Mouse (Mus musculus) hindbrain, embryonic 15.5 days (tissue): Measurements from ENCODE around the gene Nup214. TPM values are rescaled to one million over a fixed set of nuclear protein-coding genes. Genes with fewer than 3 reads are reported as not detected.

ENCODE experiments used
- ATAC-seq: fragments of 200-750 bp; cut with Nextera tagmentation; 2 replicates; pipeline ENCODE4 v1.8.0; 2017; ENCODE audit warnings: low read depth, moderate number of reproducible peaks, moderate TSS enrichment; ENCODE audit not compliant: low FRiP score
- H3K27ac ChIP-seq: fragments of 300-500 bp; sonication (generic); replicated peaks from 2 replicates; pipeline ENCODE4 v1.5.1; 2015; ENCODE audit warnings: mild to moderate bottlenecking, inconsistent platforms
- H3K27me3 ChIP-seq: fragments of 300-500 bp; sonication (generic); 2 replicates; pipeline ENCODE4 v1.6.1; 2015; ENCODE audit warnings: control low read depth, inconsistent platforms
- H3K36me3 ChIP-seq: fragments of 300-500 bp; sonication (generic); 2 replicates; pipeline ENCODE4 v1.6.1; 2015; ENCODE audit warnings: control low read depth, inconsistent platforms
- H3K4me1 ChIP-seq: fragments of 300-500 bp; sonication (generic); replicated peaks from 2 replicates; pipeline ENCODE4 v1.6.1; 2015; ENCODE audit warnings: control low read depth, inconsistent platforms
- H3K4me2 ChIP-seq: fragments of 300-500 bp; sonication (generic); 2 replicates; pipeline ENCODE4 v1.6.1; 2015; ENCODE audit warnings: moderate library complexity, mild to moderate bottlenecking, inconsistent platforms
- H3K4me3 ChIP-seq: fragments of 300-500 bp; sonication (generic); 2 replicates; pipeline ENCODE4 v1.5.1; 2015; ENCODE audit warnings: mild to moderate bottlenecking, inconsistent platforms
- H3K9ac ChIP-seq: fragments of 300-500 bp; sonication (generic); 2 replicates; pipeline ENCODE4 v1.6.1; 2015; ENCODE audit warnings: inconsistent platforms
- H3K9me3 ChIP-seq: fragments of 300-500 bp; sonication (generic); 2 replicates; pipeline ENCODE4 v1.6.1; 2016; ENCODE audit warnings: control low read depth, inconsistent platforms
- WGBS: fragments of 180-500 bp; shearing (Covaris S2); methylation state at CpG from one replicate; pipeline ENCODE4 v1.1.7; 2015; 5-methylcytosine and 5-hydroxymethylcytosine counted together
- polyA plus RNA-seq: library from polyadenylated mRNA; unstranded; fragments of >200 nt; fragmentation: Nextera tagmentation; extraction: Ambion mirVana; gene quantifications from 2 replicates; pipeline ENCODE4 v1.2.1, GENCODE M21; 2015

The Nup214 gene
- polyA plus RNA-seq, 1 experiment from 2014 or later: 61.6 TPM

- Histone ChIP-seq H3K4me1 (0 out of 2 replicates have a peak, but pooled peaks cover 6% of the 10 kb centered on the region), H3K27me3 (no peaks in the 10 kb centered on the region), H3K9me3 (no peaks in the 10 kb centered on the region), H3K4me2 (no peak overlapping the region), H3K27ac (no peak overlapping the region), H3K36me3 (no peaks in the 10 kb centered on the region), H3K4me3 (no peak overlapping the region), H3K9ac (no peak overlapping the region)
- ATAC-seq: no peak
- WGBS: 86% methylated on average over 7 of the region's 7 CpGs
These were observed 89.4 kb downstream of the Nup214 start for GRCm38 (mm10) chr2:32063451-32064151.

- no peaks in the 10 kb centered on the region for H3K36me3 ChIP-seq
- no peaks in the 10 kb centered on the region for H3K27me3 ChIP-seq
- no peak overlapping the region for H3K4me2 ChIP-seq
- H3K9me3 ChIP-seq: no peaks in the 10 kb centered on the region
- no peak overlapping the region; the same call in 1 of the 2 replicates for H3K9ac ChIP-seq
- ATAC-seq: no peak
- WGBS: 43% methylated on average over 13 of the region's 13 CpGs
- 0 out of 2 replicates have a peak, but pooled peaks cover 6% of the 10 kb centered on the region for H3K4me1 ChIP-seq
- no peak overlapping the region for H3K27ac ChIP-seq
- H3K4me3 ChIP-seq: no peak overlapping the region
These were observed 90.7 kb downstream of the Nup214 start for GRCm38 (mm10) chr2:32064913-32065312.

GRCm38 (mm10) chr2:32065371-32065791 is 91.1 kb downstream of the Nup214 start:
- H3K9ac ChIP-seq: no peak overlapping the region
- H3K4me3 ChIP-seq: no peak overlapping the region
- H3K4me1 ChIP-seq: 0 out of 2 replicates have a peak, but pooled peaks cover 6% of the 10 kb centered on the region
- 84% methylated on average over 5 of the region's 5 CpGs for WGBS
- H3K36me3 ChIP-seq: no peaks in the 10 kb centered on the region
- H3K27ac ChIP-seq: no peak overlapping the region
- ATAC-seq: no peak
- no peak overlapping the region for H3K4me2 ChIP-seq
- no peaks in the 10 kb centered on the region for H3K27me3 ChIP-seq
- H3K9me3 ChIP-seq: no peaks in the 10 kb centered on the region

GRCm38 (mm10) chr2:32066005-32066404 is 91.8 kb downstream of the Nup214 start:
- ATAC-seq: no peak
- Histone ChIP-seq H3K4me3 (no peak overlapping the region), H3K9me3 (no peaks in the 10 kb centered on the region), H3K27me3 (no peaks in the 10 kb centered on the region), H3K4me2 (no peak overlapping the region), H3K36me3 (no peaks in the 10 kb centered on the region), H3K9ac (no peak overlapping the region), H3K4me1 (0 out of 2 replicates have a peak, but pooled peaks cover 6% of the 10 kb centered on the region), H3K27ac (no peak overlapping the region)
- 81% methylated on average over 4 of the region's 4 CpGs for WGBS

GRCm38 (mm10) chr2:32068811-32069607 is 94.8 kb downstream of the Nup214 start:
- H3K27me3 ChIP-seq: no peaks in the 10 kb centered on the region
- H3K9me3 ChIP-seq: no peaks in the 10 kb centered on the region
- no peaks in the 10 kb centered on the region for H3K36me3 ChIP-seq
- 57% methylated on average over 30 of the region's 31 CpGs for WGBS
- no peak overlapping the region for H3K27ac ChIP-seq
- H3K4me2 ChIP-seq: no peak overlapping the region
- H3K4me1 ChIP-seq: 0 out of 2 replicates have a peak, but pooled peaks cover 6% of the 10 kb centered on the region
- no peak for ATAC-seq
- no peak overlapping the region for H3K4me3 ChIP-seq
- H3K9ac ChIP-seq: no peak overlapping the region

GRCm38 (mm10) chr2:32070747-32071146 is 96.5 kb downstream of the Nup214 start:
- no peaks in the 10 kb centered on the region for H3K4me1 ChIP-seq
- H3K4me2 ChIP-seq: no peak overlapping the region
- no peaks in the 10 kb centered on the region for H3K36me3 ChIP-seq
- no peaks in the 10 kb centered on the region for H3K27me3 ChIP-seq
- H3K9me3 ChIP-seq: no peaks in the 10 kb centered on the region
- H3K27ac ChIP-seq: no peak overlapping the region
- no peak overlapping the region for H3K9ac ChIP-seq
- H3K4me3 ChIP-seq: no peak overlapping the region
- ATAC-seq: no peak
- WGBS: 96% methylated on average over 10 of the region's 10 CpGs

- no peaks in the 10 kb centered on the region for H3K36me3 ChIP-seq
- no peak overlapping the region for H3K9ac ChIP-seq
- H3K4me3 ChIP-seq: no peak overlapping the region
- WGBS: 74% methylated on average over 8 of the region's 8 CpGs
- H3K27ac ChIP-seq: no peak overlapping the region
- ATAC-seq: no peak
- H3K27me3 ChIP-seq: no peaks in the 10 kb centered on the region
- H3K4me1 ChIP-seq: no peaks in the 10 kb centered on the region
- no peaks in the 10 kb centered on the region for H3K9me3 ChIP-seq
- no peak overlapping the region for H3K4me2 ChIP-seq
These were observed 100.2 kb downstream of the Nup214 start for GRCm38 (mm10) chr2:32074404-32074803.

GRCm38 (mm10) chr2:32075368-32075767 is 101.1 kb downstream of the Nup214 start:
- WGBS: 53% methylated on average over 7 of the region's 7 CpGs
- no peaks in the 10 kb centered on the region for H3K4me1 ChIP-seq

GRCm38 (mm10) chr2:32077744-32078143 is 103.5 kb downstream of the Nup214 start:
- Histone ChIP-seq H3K4me1 (peaks cover 5% of the 10 kb centered on the region), H3K4me2 (no peak overlapping the region), H3K9me3 (no peaks in the 10 kb centered on the region), H3K27me3 (peaks cover 12% of the 10 kb centered on the region), H3K9ac (no peak overlapping the region), H3K36me3 (no peaks in the 10 kb centered on the region), H3K4me3 (no peak overlapping the region), H3K27ac (no peak overlapping the region)
- 84% methylated on average over 10 of the region's 10 CpGs for WGBS
- ATAC-seq: no peak

More at GRCm38 (mm10) chr2:32075368-32075767, 101.1 kb downstream of the Nup214 start:
- Histone ChIP-seq H3K9ac (no peak overlapping the region), H3K9me3 (no peaks in the 10 kb centered on the region), H3K27me3 (no peaks in the 10 kb centered on the region), H3K27ac (no peak overlapping the region), H3K36me3 (no peaks in the 10 kb centered on the region), H3K4me3 (no peak overlapping the region), H3K4me2 (no peak overlapping the region)
- no peak for ATAC-seq

- 56% methylated on average over 8 of the region's 8 CpGs for WGBS
- no peak overlapping the region for H3K27ac ChIP-seq
- peaks cover 20% of the 10 kb centered on the region for H3K27me3 ChIP-seq
- no peaks in the 10 kb centered on the region for H3K36me3 ChIP-seq
- no peak for ATAC-seq
- no peak overlapping the region for H3K4me3 ChIP-seq
- no peak overlapping the region for H3K9ac ChIP-seq
- no peaks in the 10 kb centered on the region for H3K9me3 ChIP-seq
- H3K4me2 ChIP-seq: no peak overlapping the region
- peaks cover 12% of the 10 kb centered on the region for H3K4me1 ChIP-seq
These were observed 104.3 kb downstream of the Nup214 start for GRCm38 (mm10) chr2:32078522-32078921.

GRCm38 (mm10) chr2:32079191-32079725 is 105.0 kb downstream of the Nup214 start:
- Histone ChIP-seq H3K36me3 (no peaks in the 10 kb centered on the region), H3K4me3 (no peak overlapping the region), H3K4me1 (peaks cover 20% of the 10 kb centered on the region), H3K4me2 (no peak overlapping the region), H3K9ac (no peak overlapping the region), H3K27me3 (peaks cover 23% of the 10 kb centered on the region), H3K27ac (no peak overlapping the region), H3K9me3 (no peaks in the 10 kb centered on the region)
- WGBS: 93% methylated on average over 14 of the region's 14 CpGs
- no peak for ATAC-seq

GRCm38 (mm10) chr2:32080681-32081080 is 106.4 kb downstream of the Nup214 start:
- no peaks in the 10 kb centered on the region for H3K36me3 ChIP-seq
- ATAC-seq: no peak
- no peak overlapping the region for H3K4me2 ChIP-seq
- H3K27ac ChIP-seq: no peak overlapping the region
- no peak overlapping the region for H3K4me3 ChIP-seq
- no peaks in the 10 kb centered on the region for H3K9me3 ChIP-seq
- H3K4me1 ChIP-seq: peaks cover 22% of the 10 kb centered on the region
- WGBS: 88% methylated on average over 3 of the region's 3 CpGs
- H3K27me3 ChIP-seq: peaks cover 26% of the 10 kb centered on the region
- no peak overlapping the region for H3K9ac ChIP-seq
